ENCODE assay signal across 8 mouse cellular contexts in the genomic region with DNA sequence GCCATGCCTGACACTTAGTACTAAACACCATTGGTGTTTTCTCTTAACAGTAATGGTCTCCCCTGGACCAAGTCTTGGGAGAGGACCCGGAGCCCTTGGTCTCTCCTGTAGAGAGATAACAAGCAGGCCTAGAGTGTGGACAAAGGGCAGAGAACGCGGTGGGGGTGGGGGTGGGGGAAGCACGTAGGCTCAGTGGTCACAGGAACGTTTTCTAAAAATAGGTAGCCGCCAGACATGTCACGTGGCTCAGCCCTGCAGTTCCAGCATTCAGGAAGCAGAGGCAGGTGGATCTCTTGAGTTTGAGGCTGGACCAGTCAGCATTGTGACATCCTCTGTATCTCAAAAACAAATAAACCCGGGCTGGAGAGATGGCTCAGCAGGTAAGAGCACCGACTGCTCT. TPM values are rescaled to one million over a fixed set of nuclear protein-coding genes. Genes with fewer than 3 reads are reported as not detected.
DNase-seq lines count a peak whose midpoint lies in the region; ATAC-seq and TF ChIP-seq lines count a peak whose summit lies in the region.

No protein-coding gene starts in this region.

- H3K4me1 ChIP-seq in heart, embryonic 10.5 days: peaks cover 16% of the 10 kb centered on the region
- H3K4me1 ChIP-seq in CH12.LX (ENCODE audit: control insufficient read depth in 1 of 2, insufficient read depth in 2 of 2): peaks cover 4 to 37% of the 10 kb centered on the region in 2 experiments; a peak in 3 of 4 replicates
- peaks cover 31% of the 10 kb centered on the region for H3K4me1 ChIP-seq in forebrain, embryonic 13.5 days
- H3K4me1 ChIP-seq in liver, embryonic 15.5 days (replicated peaks): peaks cover 27% of the 10 kb centered on the region

- no peak for TF ChIP-seq EP300 in CH12.LX (IDR thresholded peaks at IDR 0.05; ENCODE audit: low read length)

- dilution Hi-C loops in CH12.LX (cut with MboI; ENCODE audit: extremely low pct_ligation_motif_present, extremely low pct_unique_long_range_greater_than_20kb, low sequenced_read_pairs): no loop called here

- no peak for TF ChIP-seq CTCF in CH12.LX (conservative IDR thresholded peaks at IDR 0.05 in 1 of 2, IDR thresholded peaks at IDR 0.05 in 1 of 2; ENCODE audit: low read depth in 2 of 2, low read length in 2 of 2)

- WGBS in heart, embryonic 10.5 days: 26% methylated on average over 9 of the region's 9 CpGs
- 42% methylated on average over 9 of the region's 9 CpGs for WGBS in forebrain, embryonic 13.5 days
- WGBS in liver, embryonic 15.5 days (ENCODE audit: insufficient replicate concordance): 18% methylated on average over 9 of the region's 9 CpGs

- H3K9ac ChIP-seq in CH12.LX (ENCODE audit: insufficient read depth, low read depth): peak overlapping the region; percentile 93
- peak overlapping the region; percentile 98 for H3K9ac ChIP-seq in forebrain, embryonic 13.5 days
- peak overlapping the region; percentile 72; the same call in 1 of the 2 replicates for H3K9ac ChIP-seq in liver, embryonic 15.5 days

- no peak for TF ChIP-seq POLR2A in CH12.LX (IDR thresholded peaks at IDR 0.05; ENCODE audit: low read depth, low read length)

- peaks cover 45% of the 10 kb centered on the region for H3K79me2 ChIP-seq in CH12.LX (replicated peaks; ENCODE audit: control insufficient read depth, extremely low read depth, insufficient read depth, poor library complexity, severe bottlenecking)

- peak overlapping the region; percentile 81 for H3K4me3 ChIP-seq in heart, embryonic 10.5 days
- peak overlapping the region; percentile 84 to 98 (median 94) for H3K4me3 ChIP-seq in CH12.LX (replicated peaks in 1 of 3; ENCODE audit: low read depth in 2 of 3, low read length in 2 of 3, poor library complexity in 1 of 3)
- H3K4me3 ChIP-seq in forebrain, embryonic 13.5 days: peak overlapping the region; percentile 98
- peak overlapping the region; percentile 77 for H3K4me3 ChIP-seq in liver, embryonic 15.5 days (replicated peaks)

- DNase-seq in heart, embryonic 10.5 days (ENCODE audit: low spot score): no peak
- no peak for DNase-seq in heart, postnatal 36 days
- peak; percentile 49 for DNase-seq in CH12.LX (ENCODE audit: extremely low read depth)
- DNase-seq in frontal cortex, postnatal 36 days (ENCODE audit: low spot score in 2 of 2): no peak
- no peak for DNase-seq in spleen, adult 12 weeks (ENCODE audit: low spot score)

- H3K27ac ChIP-seq in heart, embryonic 10.5 days: peak overlapping the region; percentile 97
- H3K27ac ChIP-seq in CH12.LX (ENCODE audit: insufficient read depth, low read depth): peak overlapping the region; percentile 88; the same call in 1 of the 2 replicates
- peak overlapping the region; percentile 98 for H3K27ac ChIP-seq in forebrain, embryonic 13.5 days
- H3K27ac ChIP-seq in liver, embryonic 15.5 days (replicated peaks): peak overlapping the region; percentile 87

- H3K36me3 ChIP-seq in heart, embryonic 10.5 days: no peaks in the 10 kb centered on the region
- H3K36me3 ChIP-seq in CH12.LX (replicated peaks in 1 of 2; ENCODE audit: control insufficient read depth in 1 of 2, insufficient read depth in 1 of 2, low read length in 1 of 2): peaks cover 0 to 22% of the 10 kb centered on the region in 2 experiments
- 0 out of 2 replicates have a peak, but pooled peaks cover 2% of the 10 kb centered on the region for H3K36me3 ChIP-seq in forebrain, embryonic 13.5 days (ENCODE audit: poor library complexity, severe bottlenecking)
- no peaks in the 10 kb centered on the region for H3K36me3 ChIP-seq in liver, embryonic 15.5 days (replicated peaks)

- no peak for TF ChIP-seq RAD21 in CH12.LX (IDR thresholded peaks at IDR 0.05; ENCODE audit: low read depth, low read length)

- no peaks in the 10 kb centered on the region for H3K27me3 ChIP-seq in heart, embryonic 10.5 days (ENCODE audit: insufficient read depth, poor library complexity, severe bottlenecking)
- H3K27me3 ChIP-seq in CH12.LX (replicated peaks): no peaks in the 10 kb centered on the region
- no peaks in the 10 kb centered on the region for H3K27me3 ChIP-seq in forebrain, embryonic 13.5 days
- H3K27me3 ChIP-seq in liver, embryonic 15.5 days: no peaks in the 10 kb centered on the region

- intact Hi-C loops in heart, postnatal 36 days (cut with DNase I): loop anchor here (10.0 kb wide), 1 partner anchor 378 kb away; no protein-coding TSS in a partner anchor

- ATAC-seq in forebrain, embryonic 13.5 days: no peak
- peak; percentile 20; the same call in 1 of the 2 replicates for ATAC-seq in liver, embryonic 15.5 days (ENCODE audit: insufficient read depth)
- no peak for ATAC-seq in megakaryocyte-erythroid progenitor cell, adult 5-6 weeks (replicated peaks; ENCODE audit: low FRiP score, low TSS enrichment, poor library complexity, severe bottlenecking)

- no peaks in the 10 kb centered on the region for H3K9me3 ChIP-seq in heart, embryonic 10.5 days
- no peaks in the 10 kb centered on the region for H3K9me3 ChIP-seq in CH12.LX (replicated peaks; ENCODE audit: low read length)
- H3K9me3 ChIP-seq in forebrain, embryonic 13.5 days (replicated peaks): no peaks in the 10 kb centered on the region
- no peaks in the 10 kb centered on the region for H3K9me3 ChIP-seq in liver, embryonic 15.5 days (replicated peaks)

- peak overlapping the region; percentile 66 for H3K4me2 ChIP-seq in CH12.LX (ENCODE audit: insufficient read depth, low read depth, poor library complexity, severe bottlenecking)
- peak overlapping the region; percentile 85 for H3K4me2 ChIP-seq in forebrain, embryonic 13.5 days
- peak overlapping the region; percentile 79 for H3K4me2 ChIP-seq in liver, embryonic 15.5 days

- in situ Hi-C loops in CH12.LX (cut with MboI; ENCODE audit: low pct_ligation_motif_present, low pct_unique_long_range_greater_than_20kb, low sequenced_read_pairs): no loop called here

TF ChIP-seq in CH12.LX, 34 proteins besides CTCF, POLR2A, EP300 and RAD21:
- no peak for TF ChIP-seq TCF12 (IDR thresholded peaks at IDR 0.05; ENCODE audit: low read depth, low read length)
- TF ChIP-seq NRF1 (IDR thresholded peaks at IDR 0.05; ENCODE audit: low read depth, low read length): no peak
- TF ChIP-seq ETS1 (conservative IDR thresholded peaks at IDR 0.05; ENCODE audit: low read depth, low read length): no peak
- TF ChIP-seq JUN (IDR thresholded peaks at IDR 0.05; ENCODE audit: insufficient read depth, low read depth, low read length): no peak
- TF ChIP-seq SMC3 (IDR thresholded peaks at IDR 0.05; ENCODE audit: low read depth, low read length): no peak
- TF ChIP-seq POLR2AphosphoS2 (IDR thresholded peaks at IDR 0.05; ENCODE audit: low read depth, low read length): no peak
- no peak for TF ChIP-seq ZKSCAN1 (IDR thresholded peaks at IDR 0.05; ENCODE audit: borderline replicate concordance, low read depth, low read length)
- TF ChIP-seq ELF1 (IDR thresholded peaks at IDR 0.05; ENCODE audit: low read depth, low read length): no peak
- TF ChIP-seq PAX5 (IDR thresholded peaks at IDR 0.05; ENCODE audit: low read length): no peak
- no peak for TF ChIP-seq GABPA (IDR thresholded peaks at IDR 0.05; ENCODE audit: insufficient replicate concordance, low read depth, low read length)
- no peak for TF ChIP-seq HCFC1 (IDR thresholded peaks at IDR 0.05; ENCODE audit: low read depth, low read length)
- TF ChIP-seq JUND (conservative IDR thresholded peaks at IDR 0.05; ENCODE audit: low read depth, low read length): no peak
- no peak for TF ChIP-seq KAT2A (IDR thresholded peaks at IDR 0.05; ENCODE audit: insufficient replicate concordance, low read length)
- TF ChIP-seq CHD2 (IDR thresholded peaks at IDR 0.05; ENCODE audit: low read length): no peak
- TF ChIP-seq ZNF384 (IDR thresholded peaks at IDR 0.05; ENCODE audit: low read depth, low read length): no peak
- TF ChIP-seq MXI1 (IDR thresholded peaks at IDR 0.05; ENCODE audit: low read depth, low read length): no peak
- TF ChIP-seq ZC3H11A (IDR thresholded peaks at IDR 0.05; ENCODE audit: low read depth, low read length): no peak
- no peak for TF ChIP-seq UBTF (IDR thresholded peaks at IDR 0.05; ENCODE audit: low read depth, low read length)
- TF ChIP-seq BHLHE40 (IDR thresholded peaks at IDR 0.05; ENCODE audit: low read depth, low read length): peak; percentile 66
- TF ChIP-seq USF2 (conservative IDR thresholded peaks at IDR 0.05; ENCODE audit: low read depth, low read length): peak; percentile 32
- TF ChIP-seq MAX (IDR thresholded peaks at IDR 0.05; ENCODE audit: low read length): peak; percentile 26; the same call in 1 of the 2 replicates
- TF ChIP-seq NELFE (IDR thresholded peaks at IDR 0.05; ENCODE audit: low read depth, low read length): no peak
- no peak for TF ChIP-seq ZMIZ1 (IDR thresholded peaks at IDR 0.05; ENCODE audit: low read depth, low read length)
- TF ChIP-seq MYC (IDR thresholded peaks at IDR 0.05; ENCODE audit: low read depth, low read length): no peak
- TF ChIP-seq MAZ (IDR thresholded peaks at IDR 0.05; ENCODE audit: low read depth, low read length): no peak
- TF ChIP-seq E2F4 (IDR thresholded peaks at IDR 0.05; ENCODE audit: insufficient replicate concordance, low read depth, low read length): no peak
- peak; percentile 80; the same call in 1 of the 2 replicates for TF ChIP-seq MEF2A (IDR thresholded peaks at IDR 0.05; ENCODE audit: borderline replicate concordance, low read depth, low read length)
- TF ChIP-seq USF1 (IDR thresholded peaks at IDR 0.05; ENCODE audit: low read depth, low read length): peak; percentile 66
- TF ChIP-seq IRF4 (IDR thresholded peaks at IDR 0.05; ENCODE audit: low read depth, low read length): no peak

RNA-seq across cellular contexts. Expression of a gene that starts 1.2 kb away (rescaled TPM):
- 294 and 302 TPM in 2 replicates for polyA plus RNA-seq in heart, embryonic 10.5 days (2016; fragmentation: Nextera tagmentation; extraction: Ambion mirVana)
- 10 to 100 TPM; 77.6 to 87.2 TPM for total RNA-seq in heart, postnatal 36 days (2021)
- total RNA-seq in CH12.LX (2012; rRNA removed) (71.4 and 81.7 TPM in 2 replicates), CH12.LX (2014; rRNA removed) (92.3 and 101 TPM in 2 replicates)
- polyA plus RNA-seq in CH12.LX (2012; ENCODE audit: insufficient read length, low read depth): 151 and 170 TPM in 2 replicates
- polyA plus RNA-seq in forebrain, embryonic 13.5 days (2015; fragmentation: Nextera tagmentation; extraction: Ambion mirVana): 465 and 486 TPM in 2 replicates
- 85.3 and 90.0 TPM in 2 replicates for polyA plus RNA-seq in liver, embryonic 15.5 days (2015; fragmentation: Nextera tagmentation; extraction: Ambion mirVana)
- 47.1 and 53.7 TPM in 2 replicates for total RNA-seq in megakaryocyte-erythroid progenitor cell, adult 5-6 weeks (2014; fragmentation: Nextera tagmentation)
- total RNA-seq in megakaryocyte-erythroid progenitor cell, adult 5-6 weeks (2017): 46.5 and 49.6 TPM in 2 replicates
